Mouse (Mus musculus) heart, embryonic 14.5 days (tissue): ENCODE data around the gene Macrod1. TPM values are rescaled to one million over a fixed set of nuclear protein-coding genes. Genes with fewer than 3 reads are reported as not detected.

Source experiments
- ATAC-seq: fragments of 200-750 bp; cut with Nextera tagmentation; 2 replicates; pipeline ENCODE4 v1.8.0; 2017; ENCODE audit warnings: low read depth, moderate TSS enrichment; ENCODE audit not compliant: insufficient number of reproducible peaks, insufficient read depth, low FRiP score
- H3K27ac ChIP-seq, 2 experiments: fragments of 200-500 bp in 1 of 2; fragments of 300-500 bp in 1 of 2; sonication (generic) in 1 of 2; replicated peaks in 1 of 2; 2 replicates each; pipeline ENCODE4 v1.5.1; 2012 to 2014; ENCODE audit warnings: low read depth in 2 of 2, low read length in 2 of 2, control low read depth in 1 of 2, mild to moderate bottlenecking in 1 of 2, mixed read lengths in 1 of 2; ENCODE audit not compliant: control insufficient read depth in 1 of 2, insufficient read depth in 1 of 2
- H3K27me3 ChIP-seq: fragments of 300-500 bp; sonication (generic); 2 replicates; pipeline ENCODE4 v1.6.1; 2014; ENCODE audit warnings: mild to moderate bottlenecking, low read length, control low read depth; ENCODE audit not compliant: control insufficient read depth, insufficient read depth
- H3K36me3 ChIP-seq: fragments of 300-500 bp; sonication (generic); 2 replicates; pipeline ENCODE4 v1.6.1; 2014; ENCODE audit warnings: mild to moderate bottlenecking, control low read depth, low read length, mixed read lengths; ENCODE audit not compliant: control insufficient read depth, insufficient read depth
- H3K4me1 ChIP-seq, 2 experiments: fragments of 200-500 bp in 1 of 2; fragments of 300-500 bp in 1 of 2; sonication (generic) in 1 of 2; 2 replicates each; pipeline ENCODE4 v1.6.1; 2012 to 2014; ENCODE audit warnings: low read length in 2 of 2, control low read depth in 1 of 2, mixed read lengths in 1 of 2; ENCODE audit not compliant: control insufficient read depth in 2 of 2, insufficient read depth in 2 of 2
- H3K4me2 ChIP-seq: fragments of 300-500 bp; sonication (generic); 2 replicates; pipeline ENCODE4 v1.6.1; 2014; ENCODE audit warnings: mild to moderate bottlenecking, low read length
- H3K4me3 ChIP-seq, 2 experiments: fragments of 200-500 bp in 1 of 2; fragments of 300-500 bp in 1 of 2; sonication (generic) in 1 of 2; 2 replicates each; pipeline ENCODE4 v1.5.1; 2012 to 2014; ENCODE audit warnings: low read length in 2 of 2, mild to moderate bottlenecking in 2 of 2, control low read depth in 1 of 2, low read depth in 1 of 2, moderate library complexity in 1 of 2; ENCODE audit not compliant: control insufficient read depth in 1 of 2, insufficient read depth in 1 of 2
- H3K9ac ChIP-seq: fragments of 300-500 bp; sonication (generic); 2 replicates; pipeline ENCODE4 v1.6.1; 2014; ENCODE audit warnings: mild to moderate bottlenecking, low read length
- H3K9me3 ChIP-seq: fragments of 300-500 bp; sonication (generic); 2 replicates; pipeline ENCODE4 v1.6.1; 2016; ENCODE audit warnings: low read length, control low read depth; ENCODE audit not compliant: control insufficient read depth
- WGBS: fragments of 180-500 bp; shearing (Covaris S2); extraction: QIAGEN DNeasy Blood & Tissue Kit; methylation state at CpG from one replicate; pipeline ENCODE4 v1.1.7; 2014; 5-methylcytosine and 5-hydroxymethylcytosine counted together
- polyA plus RNA-seq: library from polyadenylated mRNA; unstranded; fragments of >200 nt; fragmentation: Nextera tagmentation; extraction: Ambion mirVana; gene quantifications from 2 replicates; pipeline ENCODE4 v1.2.1, GENCODE M21; 2014

Gene Macrod1
- polyA plus RNA-seq, 1 experiment from 2014 or later, result 53.0 TPM

DNA sequence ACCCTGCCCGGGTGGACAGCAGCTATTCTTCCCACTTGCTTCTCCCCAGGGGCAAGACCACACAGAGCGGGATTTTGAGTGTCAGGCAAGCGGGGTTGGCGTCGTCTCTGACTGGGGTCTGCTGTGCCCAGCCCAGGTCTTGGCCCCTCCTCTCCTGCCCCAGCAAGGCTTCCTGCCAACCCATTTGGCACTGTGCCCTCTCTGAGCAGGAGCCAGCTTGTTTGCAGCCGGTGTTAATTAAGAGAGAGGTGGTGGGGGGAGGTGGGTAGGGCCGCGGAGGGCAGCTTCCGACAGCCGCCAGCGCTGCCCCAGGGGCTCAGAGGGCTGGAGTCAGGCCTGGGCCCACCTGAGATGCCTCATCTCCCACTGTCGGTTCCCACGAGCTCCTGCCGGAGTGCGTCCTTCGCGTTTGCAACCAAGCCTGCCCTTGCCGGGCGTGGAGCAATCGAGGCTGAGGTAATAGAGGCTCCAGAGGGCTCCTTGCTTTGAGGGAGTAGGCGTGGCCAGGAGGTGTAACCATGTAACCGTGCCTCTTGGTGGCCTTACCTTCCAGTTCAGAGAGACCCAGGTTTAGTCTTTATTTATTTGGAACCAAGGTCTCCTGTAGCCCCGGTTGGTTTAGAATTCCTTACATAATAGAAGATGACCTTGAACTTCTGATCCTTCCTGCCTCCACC, 125.8 kb downstream of the Macrod1 start:
- Histone ChIP-seq H3K27me3 (peaks cover 36% of the 10 kb centered on the region), H3K36me3 (no peaks in the 10 kb centered on the region), H3K9me3 (no peaks in the 10 kb centered on the region), H3K4me2 (peak overlapping the region; percentile 58), H3K4me3 (peak overlapping the region; percentile 14 to 17), H3K4me1 (peaks cover 10 to 24% of the 10 kb centered on the region in 2 experiments), H3K9ac (peak overlapping the region; percentile 54), H3K27ac (peak overlapping the region in 1 of 2 experiments; percentile 3; a peak in 1 of 4 replicates)
- ATAC-seq, result peak; percentile 37
- 3% methylated on average over 23 of the region's 23 CpGs for WGBS

DNA sequence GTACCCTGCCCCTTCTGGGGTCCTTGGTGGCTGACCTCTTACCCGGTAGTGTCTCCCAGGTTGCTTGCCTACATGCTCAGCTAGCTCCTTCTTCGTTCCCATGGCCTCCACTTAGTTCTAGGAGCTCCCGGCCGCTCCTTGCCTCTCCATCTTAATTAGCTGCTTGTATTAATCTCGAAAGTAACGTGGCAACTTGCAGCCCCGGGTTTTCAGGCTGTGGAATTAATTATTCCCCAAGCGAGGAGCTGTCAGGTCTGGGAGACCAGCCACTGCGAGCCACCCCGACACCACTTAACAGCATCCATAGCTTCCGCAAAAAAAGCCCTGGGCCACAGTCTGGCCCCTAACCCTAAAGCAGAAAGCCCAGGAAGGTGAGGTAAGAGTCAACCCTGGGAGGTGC, 126.8 kb downstream of the Macrod1 start:
- no peak overlapping the region for H3K27ac ChIP-seq
- peaks cover 36% of the 10 kb centered on the region for H3K27me3 ChIP-seq
- no peak for ATAC-seq
- peaks cover 10 to 24% of the 10 kb centered on the region in 2 experiments for H3K4me1 ChIP-seq
- H3K4me3 ChIP-seq, result no peak overlapping the region
- H3K4me2 ChIP-seq, result no peak overlapping the region
- no peak overlapping the region for H3K9ac ChIP-seq
- no peaks in the 10 kb centered on the region for H3K9me3 ChIP-seq
- WGBS, result 76% methylated on average over 11 of the region's 11 CpGs
- H3K36me3 ChIP-seq, result no peaks in the 10 kb centered on the region

DNA sequence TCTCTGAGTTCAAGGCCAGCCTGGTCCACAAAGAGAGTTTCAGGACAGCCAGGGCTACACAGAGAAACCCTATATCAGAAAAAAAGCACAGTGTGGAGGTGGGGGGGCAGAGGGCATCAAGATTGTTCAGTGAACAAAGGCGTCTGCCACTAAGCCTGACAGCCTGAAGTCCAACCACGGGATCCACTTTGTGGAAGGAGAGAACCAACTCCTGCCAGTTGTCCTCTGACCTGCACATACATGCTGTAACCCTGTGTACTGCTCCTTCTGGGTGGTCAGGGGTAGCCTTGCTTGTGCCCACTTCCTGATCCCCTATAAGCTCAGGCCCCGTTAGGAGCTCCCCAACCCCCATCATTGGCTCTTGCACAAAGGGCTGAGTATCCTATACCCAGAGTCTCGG, 128.4 kb downstream of the Macrod1 start:
- Histone ChIP-seq H3K9ac (no peak overlapping the region), H3K4me1 (peaks cover 7 to 18% of the 10 kb centered on the region in 2 experiments), H3K27me3 (peaks cover 36% of the 10 kb centered on the region), H3K36me3 (no peaks in the 10 kb centered on the region), H3K9me3 (no peaks in the 10 kb centered on the region), H3K27ac (no peak overlapping the region), H3K4me3 (no peak overlapping the region), H3K4me2 (no peak overlapping the region)
- no peak for ATAC-seq
- whole genome bisulfite sequencing, result 65% methylated on average over 4 of the region's 4 CpGs

DNA sequence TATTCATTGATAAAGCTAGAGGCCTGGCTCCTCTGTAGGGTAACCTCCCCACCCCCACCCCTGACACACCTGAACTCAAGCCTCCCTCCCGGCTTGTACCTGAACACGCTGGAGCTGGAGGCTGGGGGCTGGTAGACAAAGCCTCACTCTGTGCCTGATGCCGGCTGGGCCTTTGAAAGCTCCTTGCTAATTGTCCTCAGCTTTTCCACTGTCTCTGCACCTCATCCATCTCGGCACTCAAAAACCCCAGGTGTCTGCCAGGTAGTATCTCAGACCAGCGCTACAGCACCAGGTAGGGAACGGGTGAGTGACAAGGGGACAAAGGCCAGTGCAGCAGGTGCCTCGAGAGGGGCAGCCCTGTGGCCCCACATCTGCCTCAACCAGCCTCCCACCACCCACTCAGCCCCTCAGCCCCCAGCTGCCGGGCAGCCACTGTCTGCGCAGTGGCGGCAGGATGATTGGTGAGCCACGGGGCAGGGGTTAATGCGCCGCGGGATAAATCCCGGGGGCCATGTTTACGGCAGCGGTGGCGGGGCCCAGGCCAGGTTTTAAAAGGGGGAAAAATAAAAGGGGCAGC, 129.2 kb downstream of the Macrod1 start:
- WGBS, result 30% methylated on average over 18 of the region's 18 CpGs
- Histone ChIP-seq H3K36me3 (no peaks in the 10 kb centered on the region), H3K4me1 (peaks cover 7 to 18% of the 10 kb centered on the region in 2 experiments), H3K9me3 (no peaks in the 10 kb centered on the region), H3K27ac (no peak overlapping the region), H3K4me3 (no peak overlapping the region), H3K4me2 (no peak overlapping the region), H3K27me3 (peaks cover 35% of the 10 kb centered on the region), H3K9ac (no peak overlapping the region; the same call in 1 of the 2 replicates)
- no peak for ATAC-seq

DNA sequence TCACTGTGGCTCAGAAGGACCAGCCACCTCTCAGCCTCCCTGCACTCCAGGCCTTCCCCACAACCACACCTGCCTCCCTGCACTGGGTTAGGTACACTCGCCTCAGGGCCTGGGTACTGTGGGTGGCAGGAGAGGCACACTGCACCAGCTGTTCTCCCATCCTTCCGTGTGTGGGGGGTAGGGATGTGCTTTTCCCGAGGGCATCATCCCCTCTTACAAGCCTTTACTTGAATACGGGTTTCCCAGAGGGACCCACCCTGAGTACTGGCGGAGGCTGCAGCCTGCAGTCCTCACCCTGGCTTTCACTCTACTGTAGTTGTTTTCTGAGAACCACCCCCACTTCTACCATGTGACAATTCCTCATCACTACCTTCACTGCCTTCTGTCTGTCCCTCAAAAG, 130.5 kb downstream of the Macrod1 start:
- no peak for ATAC-seq
- Histone ChIP-seq H3K4me2 (no peak overlapping the region), H3K36me3 (no peaks in the 10 kb centered on the region), H3K4me1 (peaks cover 5 to 8% of the 10 kb centered on the region in 2 experiments), H3K9ac (no peak overlapping the region), H3K27ac (no peak overlapping the region), H3K27me3 (peaks cover 29% of the 10 kb centered on the region), H3K4me3 (no peak overlapping the region), H3K9me3 (no peaks in the 10 kb centered on the region)
- 64% methylated on average over 5 of the region's 5 CpGs for WGBS

DNA sequence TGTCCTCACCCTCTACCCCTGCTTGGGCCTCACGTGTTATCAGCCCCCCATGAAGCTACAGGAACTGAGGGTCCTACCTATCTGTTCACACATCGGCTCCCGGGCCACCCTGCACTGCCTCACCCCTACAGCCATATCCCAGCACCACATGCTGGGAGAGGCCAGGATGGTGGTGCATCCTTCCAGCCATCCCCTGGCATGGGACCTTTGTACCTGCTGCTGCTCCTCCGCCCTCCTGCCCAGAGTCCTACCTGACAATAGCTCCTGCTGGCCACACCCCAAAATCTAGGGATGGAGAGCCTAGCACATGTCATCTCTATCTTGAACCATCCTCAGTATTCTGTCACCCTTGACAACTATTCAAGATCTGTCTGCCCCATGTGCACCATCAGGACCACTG, 132.4 kb downstream of the Macrod1 start:
- no peak for ATAC-seq
- 63% methylated on average over 4 of the region's 4 CpGs for WGBS
- H3K9ac ChIP-seq, result no peak overlapping the region

DNA sequence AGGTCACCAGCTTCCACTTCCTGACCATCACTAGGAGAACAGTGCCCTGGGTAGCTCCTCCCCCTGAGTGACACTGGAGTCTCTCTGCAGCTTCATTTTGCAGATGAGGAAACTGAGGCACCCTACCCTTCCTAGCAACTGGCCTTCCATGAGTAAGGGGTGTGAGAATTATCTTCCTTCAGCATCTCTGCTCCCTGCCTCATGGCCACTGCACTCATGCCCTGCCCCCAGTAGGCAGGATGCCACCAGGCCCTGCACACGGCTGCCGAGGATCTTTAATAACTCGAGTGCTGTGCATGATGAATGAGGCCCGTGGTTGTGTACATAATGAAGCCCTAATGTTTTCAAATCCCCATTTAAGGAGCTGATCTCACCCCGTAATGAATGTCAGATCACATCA, 134.4 kb downstream of the Macrod1 start:
- Histone ChIP-seq H3K4me3 (no peak overlapping the region), H3K9me3 (no peaks in the 10 kb centered on the region), H3K27me3 (peaks cover 5% of the 10 kb centered on the region), H3K9ac (no peak overlapping the region), H3K4me2 (no peak overlapping the region), H3K27ac (no peak overlapping the region), H3K36me3 (no peaks in the 10 kb centered on the region), H3K4me1 (peaks cover 2 to 4% of the 10 kb centered on the region in 2 experiments; a peak in 2 of 4 replicates)
- ATAC-seq, result no peak
- WGBS, result 73% methylated on average over 5 of the region's 5 CpGs

More for the DNA sequence above, 132.4 kb downstream of the Macrod1 start:
- Histone ChIP-seq H3K9me3 (no peaks in the 10 kb centered on the region), H3K4me1 (no peaks in the 10 kb centered on the region), H3K36me3 (no peaks in the 10 kb centered on the region), H3K4me2 (no peak overlapping the region), H3K27ac (no peak overlapping the region), H3K27me3 (peaks cover 19% of the 10 kb centered on the region), H3K4me3 (no peak overlapping the region)
